Mouse (Mus musculus) heart, postnatal 0 days (tissue): ENCODE results near the gene Cdk6. TPM values are rescaled to one million over a fixed set of nuclear protein-coding genes. Genes with fewer than 3 reads are reported as not detected.

Experiments used
- ATAC-seq: fragments of 200-750 bp; cut with Nextera tagmentation; 2 replicates; pipeline ENCODE4 v1.8.0; 2017; ENCODE audit warnings: low read depth, moderate number of reproducible peaks, moderate library complexity; ENCODE audit not compliant: insufficient read depth
- DNase-seq: peaks from one replicate; pipeline ENCODE4 v3.0.0-alpha.2; 2016; ENCODE audit warnings: low spot score
- H3K27ac ChIP-seq: fragments of 300-500 bp; sonication (generic); 2 replicates; pipeline ENCODE4 v1.5.1; 2014; ENCODE audit warnings: low read depth, mild to moderate bottlenecking
- H3K27me3 ChIP-seq: fragments of 300-500 bp; sonication (generic); 2 replicates; pipeline ENCODE4 v1.6.1; 2014; ENCODE audit warnings: low read length, mixed read lengths; ENCODE audit not compliant: control insufficient read depth, insufficient read depth
- H3K36me3 ChIP-seq: fragments of 300-500 bp; sonication (generic); replicated peaks from 2 replicates; pipeline ENCODE4 v1.6.1; 2014; ENCODE audit warnings: low read length, mixed read lengths; ENCODE audit not compliant: control insufficient read depth, insufficient read depth
- H3K4me1 ChIP-seq: fragments of 300-500 bp; sonication (generic); 2 replicates; pipeline ENCODE4 v1.6.1; 2014; ENCODE audit warnings: antibody characterized with exemption; ENCODE audit not compliant: control insufficient read depth, insufficient read depth
- H3K4me2 ChIP-seq: fragments of 300-500 bp; sonication (generic); 2 replicates; pipeline ENCODE4 v1.6.1; 2014; ENCODE audit warnings: low read depth, mild to moderate bottlenecking, low read length, moderate library complexity
- H3K4me3 ChIP-seq: fragments of 300-500 bp; sonication (generic); 2 replicates; pipeline ENCODE4 v1.5.1; 2014; ENCODE audit warnings: low read depth, low read length
- H3K9ac ChIP-seq: fragments of 300-500 bp; sonication (generic); replicated peaks from 2 replicates; pipeline ENCODE4 v1.6.1; 2014; ENCODE audit warnings: low read depth, low read length, mixed read lengths
- H3K9me3 ChIP-seq: fragments of 300-500 bp; sonication (generic); replicated peaks from 2 replicates; pipeline ENCODE4 v1.6.1; 2016; ENCODE audit warnings: low read length; ENCODE audit not compliant: control insufficient read depth
- CTCF ChIP-seq: IDR thresholded peaks from 2 replicates; pipeline ENCODE4 v1.5.1; 2016; ENCODE audit warnings: antibody characterized with exemption, control low read depth, low read depth
- EP300 ChIP-seq: IDR thresholded peaks from 2 replicates; pipeline ENCODE4 v1.6.1; 2016; ENCODE audit warnings: antibody characterized with exemption, low read depth
- WGBS: fragments of 180-500 bp; shearing (Covaris S2); extraction: QIAGEN DNeasy Blood & Tissue Kit; methylation state at CpG from one replicate; pipeline ENCODE4 v1.1.7; 2014; 5-methylcytosine and 5-hydroxymethylcytosine counted together
- polyA plus RNA-seq: library from polyadenylated mRNA; unstranded; fragments of >200 nt; fragmentation: Nextera tagmentation; extraction: Ambion mirVana; gene quantifications from 2 replicates; pipeline ENCODE4 v1.2.1, GENCODE M21; 2015
- total RNA-seq: library from RNA; depleted of rRNA; stranded (reverse); fragments of >200 nt; gene quantifications from 2 replicates; pipeline ENCODE4 v1.2.3, GENCODE M21; 2014; ENCODE audit warnings: low replicate concordance; rRNA removed

The Cdk6 gene
- total RNA-seq (43.0 and 55.2 TPM in 2 replicates), polyA plus RNA-seq (17.7 and 19.2 TPM in 2 replicates)

GRCm38 (mm10) chr5:3341111-3341911 lies at the start of gene Cdk6:
Gene Cdk6, plus strand, starts transcription at chr5:3341485.
- Histone ChIP-seq H3K9me3 (no peaks in the 10 kb centered on the region), H3K27ac (peak within 1 kb of the TSS; percentile 93), H3K4me3 (peak within 1 kb of the TSS; percentile 77), H3K4me2 (peak within 1 kb of the TSS; percentile 93), H3K27me3 (no peaks in the 10 kb centered on the region), H3K36me3 (no peaks in the 10 kb centered on the region), H3K4me1 (no peaks in the 10 kb centered on the region; the same call in 1 of the 2 replicates), H3K9ac (peak within 1 kb of the TSS; percentile 89)
- under 1% methylated on average over 55 of the region's 59 CpGs for WGBS
- ATAC-seq = peak; percentile 14; the same call in 1 of the 2 replicates
- no peak for TF ChIP-seq CTCF
- peak; percentile 38 for DNase-seq

- H3K4me3 ChIP-seq = no peak overlapping the region
- no peak for ATAC-seq
These were observed 47.6 kb upstream of the Cdk6 start for GRCm38 (mm10) chr5:3293666-3294065.

GRCm38 (mm10) chr5:3300801-3301457 lies 40.4 kb upstream of the Cdk6 start:
- Histone ChIP-seq H3K4me1 (no peaks in the 10 kb centered on the region), H3K36me3 (no peaks in the 10 kb centered on the region), H3K27me3 (no peaks in the 10 kb centered on the region), H3K4me2 (no peak overlapping the region), H3K9me3 (no peaks in the 10 kb centered on the region), H3K4me3 (no peak overlapping the region), H3K27ac (no peak overlapping the region), H3K9ac (no peak overlapping the region)
- WGBS = 60% methylated on average over 12 of the region's 12 CpGs
- no peak for DNase-seq
- no peak for TF ChIP-seq CTCF
- TF ChIP-seq EP300 = no peak
- ATAC-seq = no peak

More at GRCm38 (mm10) chr5:3293666-3294065, 47.6 kb upstream of the Cdk6 start:
- Histone ChIP-seq H3K4me2 (no peak overlapping the region), H3K9ac (no peak overlapping the region), H3K36me3 (no peaks in the 10 kb centered on the region), H3K4me1 (peaks cover 4% of the 10 kb centered on the region; the same call in 1 of the 2 replicates), H3K27ac (no peak overlapping the region), H3K9me3 (no peaks in the 10 kb centered on the region), H3K27me3 (no peaks in the 10 kb centered on the region)
- 89% methylated on average over 4 of the region's 4 CpGs for WGBS
- DNase-seq = no peak
- no peak for TF ChIP-seq CTCF
- no peak for TF ChIP-seq EP300

- no peaks in the 10 kb centered on the region for H3K27me3 ChIP-seq
- TF ChIP-seq EP300 (no peak), CTCF (no peak)
- H3K36me3 ChIP-seq = no peaks in the 10 kb centered on the region
- H3K4me3 ChIP-seq = no peak overlapping the region
- no peaks in the 10 kb centered on the region for H3K9me3 ChIP-seq
- ATAC-seq = no peak
- 71% methylated on average over 5 of the region's 5 CpGs for WGBS
- no peaks in the 10 kb centered on the region for H3K4me1 ChIP-seq
- H3K9ac ChIP-seq = no peak overlapping the region
- H3K4me2 ChIP-seq = no peak overlapping the region
- H3K27ac ChIP-seq = no peak overlapping the region
- no peak for DNase-seq
These were observed 39.8 kb upstream of the Cdk6 start for GRCm38 (mm10) chr5:3301535-3301934.

GRCm38 (mm10) chr5:3303876-3304275 lies 37.4 kb upstream of the Cdk6 start:
- Histone ChIP-seq H3K4me1 (no peaks in the 10 kb centered on the region), H3K4me3 (no peak overlapping the region), H3K9me3 (no peaks in the 10 kb centered on the region), H3K36me3 (no peaks in the 10 kb centered on the region), H3K27me3 (no peaks in the 10 kb centered on the region), H3K9ac (no peak overlapping the region), H3K27ac (no peak overlapping the region), H3K4me2 (no peak overlapping the region)
- TF ChIP-seq EP300 = no peak
- no peak for TF ChIP-seq CTCF
- no peak for DNase-seq
- no peak for ATAC-seq
- 92% methylated on average over 9 of the region's 9 CpGs for WGBS
